Mouse (Mus musculus): ENCODE measurements around the gene Hdac5. TPM values are rescaled to one million over a fixed set of nuclear protein-coding genes. Genes with fewer than 3 reads are reported as not detected.
A peak's percentile ranks its signal among the peaks of the same experiment; 100 is the strongest.
"Not testable (repeated sequence)": the region's sequence is repeated elsewhere in the genome, so short reads cannot be mapped to it uniquely, and the experiment has no call there.

Gene Hdac5
- polyA plus RNA-seq, 1 experiment from 2014 or later = 97.2 TPM

GRCm38 (mm10) chr11:102186235-102186634 lies 43.7 kb downstream of the Hdac5 start:
- no peak for ATAC-seq (ENCODE audit: low FRiP score)
- WGBS = 82% methylated on average over 1 of the region's 1 CpGs
- H3K27ac ChIP-seq = no peak overlapping the region
- no peak overlapping the region for H3K4me3 ChIP-seq
- peaks cover 23% of the 10 kb centered on the region for H3K4me1 ChIP-seq
- no peaks in the 10 kb centered on the region for H3K27me3 ChIP-seq
- H3K9ac ChIP-seq = no peak overlapping the region
- H3K4me2 ChIP-seq (replicated peaks) = no peak overlapping the region
- no peaks in the 10 kb centered on the region for H3K9me3 ChIP-seq (replicated peaks)
- H3K36me3 ChIP-seq = peaks cover 8% of the 10 kb centered on the region

GRCm38 (mm10) chr11:102185677-102186076 lies 44.3 kb downstream of the Hdac5 start:
- peak overlapping the region; percentile 97 for H3K27ac ChIP-seq
- no peaks in the 10 kb centered on the region for H3K27me3 ChIP-seq
- H3K4me2 ChIP-seq (replicated peaks) = peak overlapping the region; percentile 61
- no peaks in the 10 kb centered on the region for H3K9me3 ChIP-seq (replicated peaks)
- WGBS = 62% methylated on average over 3 of the region's 3 CpGs
- peaks cover 11% of the 10 kb centered on the region for H3K36me3 ChIP-seq
- H3K4me1 ChIP-seq = peaks cover 18% of the 10 kb centered on the region
- ATAC-seq (ENCODE audit: low FRiP score) = no peak
- H3K4me3 ChIP-seq = peak overlapping the region; percentile 88
- peak overlapping the region; percentile 94 for H3K9ac ChIP-seq

- Histone ChIP-seq H3K9me3 (replicated peaks) (no peaks in the 10 kb centered on the region), H3K36me3 (peaks cover 14% of the 10 kb centered on the region), H3K4me1 (peaks cover 14% of the 10 kb centered on the region), H3K27me3 (no peaks in the 10 kb centered on the region), H3K4me3 (peak within 1 kb of the TSS; percentile 88), H3K4me2 (replicated peaks) (peak within 1 kb of the TSS; percentile 61), H3K9ac (peak within 1 kb of the TSS; percentile 94), H3K27ac (peak within 1 kb of the TSS; percentile 97)
- under 1% methylated on average over 70 of the region's 70 CpGs for WGBS
- peak; percentile 87 for ATAC-seq (ENCODE audit: low FRiP score)
Observed at GRCm38 (mm10) chr11:102184646-102185495, 45.1 kb downstream of the Hdac5 start, which contains the start of gene Lsm12. Gene Lsm12, minus strand, starts transcription at chr11:102185296.

- ATAC-seq (ENCODE audit: low FRiP score) = no peak
- Histone ChIP-seq H3K27ac (peak overlapping the region; percentile 97), H3K9me3 (replicated peaks) (no peaks in the 10 kb centered on the region), H3K36me3 (peaks cover 18% of the 10 kb centered on the region), H3K27me3 (no peaks in the 10 kb centered on the region), H3K4me2 (replicated peaks) (peak overlapping the region; percentile 61), H3K4me3 (peak overlapping the region; percentile 88), H3K4me1 (peaks cover 12% of the 10 kb centered on the region), H3K9ac (peak overlapping the region; percentile 94)
- 7% methylated on average over 7 of the region's 7 CpGs for WGBS
Observed at GRCm38 (mm10) chr11:102184253-102184645, 45.7 kb downstream of the Hdac5 start.

GRCm38 (mm10) chr11:102179836-102180235 lies 50.1 kb downstream of the Hdac5 start:
- Histone ChIP-seq H3K9me3 (replicated peaks) (no peaks in the 10 kb centered on the region), H3K36me3 (peaks cover 53% of the 10 kb centered on the region), H3K4me1 (peaks cover 10% of the 10 kb centered on the region), H3K4me2 (replicated peaks) (no peak overlapping the region), H3K4me3 (no peak overlapping the region), H3K27ac (no peak overlapping the region), H3K27me3 (no peaks in the 10 kb centered on the region), H3K9ac (no peak overlapping the region)
- ATAC-seq (ENCODE audit: low FRiP score) = no peak

- 92% methylated on average over 5 of the region's 5 CpGs for WGBS
- no peak overlapping the region for H3K9ac ChIP-seq
- no peak for ATAC-seq (ENCODE audit: low FRiP score)
- no peak overlapping the region for H3K27ac ChIP-seq
- H3K4me3 ChIP-seq = no peak overlapping the region
- H3K4me1 ChIP-seq = no peaks in the 10 kb centered on the region
- no peak overlapping the region for H3K4me2 ChIP-seq (replicated peaks)
- no peaks in the 10 kb centered on the region for H3K27me3 ChIP-seq
- peaks cover 58% of the 10 kb centered on the region for H3K36me3 ChIP-seq
- no peaks in the 10 kb centered on the region for H3K9me3 ChIP-seq (replicated peaks)
Observed at GRCm38 (mm10) chr11:102168689-102169088, 61.3 kb downstream of the Hdac5 start.

- WGBS = 96% methylated on average over 5 of the region's 5 CpGs
- Histone ChIP-seq H3K9ac (no peak overlapping the region), H3K36me3 (peaks cover 67% of the 10 kb centered on the region), H3K4me2 (replicated peaks) (no peak overlapping the region), H3K27ac (no peak overlapping the region), H3K27me3 (no peaks in the 10 kb centered on the region), H3K4me3 (no peak overlapping the region), H3K9me3 (replicated peaks) (no peaks in the 10 kb centered on the region), H3K4me1 (no peaks in the 10 kb centered on the region)
- ATAC-seq (ENCODE audit: low FRiP score) = no peak
Observed at GRCm38 (mm10) chr11:102167539-102167938, 62.4 kb downstream of the Hdac5 start.

GRCm38 (mm10) chr11:102165971-102166722 lies 63.8 kb downstream of the Hdac5 start:
- no peak for ATAC-seq (ENCODE audit: low FRiP score)

GRCm38 (mm10) chr11:102159781-102160180 lies 70.2 kb downstream of the Hdac5 start:
- Histone ChIP-seq H3K27me3 (no peaks in the 10 kb centered on the region), H3K27ac (no peak overlapping the region), H3K4me2 (replicated peaks) (no peak overlapping the region), H3K9me3 (replicated peaks) (no peaks in the 10 kb centered on the region), H3K36me3 (peaks cover 34% of the 10 kb centered on the region), H3K4me1 (peaks cover 9% of the 10 kb centered on the region), H3K9ac (no peak overlapping the region), H3K4me3 (no peak overlapping the region)
- ATAC-seq (ENCODE audit: low FRiP score) = no peak
- 87% methylated on average over 5 of the region's 5 CpGs for WGBS

More at GRCm38 (mm10) chr11:102165971-102166722, 63.8 kb downstream of the Hdac5 start:
- Histone ChIP-seq H3K9me3 (replicated peaks) (no peaks in the 10 kb centered on the region), H3K4me1 (no peaks in the 10 kb centered on the region), H3K27ac (no peak overlapping the region), H3K27me3 (no peaks in the 10 kb centered on the region), H3K4me2 (replicated peaks) (no peak overlapping the region), H3K36me3 (peaks cover 76% of the 10 kb centered on the region), H3K9ac (no peak overlapping the region), H3K4me3 (no peak overlapping the region)
- WGBS = 78% methylated on average over 6 of the region's 6 CpGs

GRCm38 (mm10) chr11:102158024-102158423 lies 71.9 kb downstream of the Hdac5 start:
- H3K27ac ChIP-seq = not testable (repeated sequence)
- 83% methylated on average over 2 of the region's 2 CpGs for WGBS

GRCm38 (mm10) chr11:102156786-102157089 lies 73.2 kb downstream of the Hdac5 start:
- 3% methylated on average over 1 of the region's 1 CpGs for WGBS
- no peaks in the 10 kb centered on the region for H3K27me3 ChIP-seq
- peak; percentile 24; the same call in 1 of the 2 replicates for ATAC-seq (ENCODE audit: low FRiP score)
- H3K9ac ChIP-seq = no peak overlapping the region
- H3K27ac ChIP-seq = no peak overlapping the region
- peaks cover 26% of the 10 kb centered on the region; the same call in 1 of the 2 replicates for H3K36me3 ChIP-seq
- no peaks in the 10 kb centered on the region for H3K9me3 ChIP-seq (replicated peaks)
- peaks cover 9% of the 10 kb centered on the region for H3K4me1 ChIP-seq
- H3K4me2 ChIP-seq (replicated peaks) = no peak overlapping the region
- no peak overlapping the region for H3K4me3 ChIP-seq

More at GRCm38 (mm10) chr11:102158024-102158423, 71.9 kb downstream of the Hdac5 start:
- ATAC-seq (ENCODE audit: low FRiP score); H3K4me1 ChIP-seq; H3K9me3 ChIP-seq (replicated peaks); H3K4me2 ChIP-seq (replicated peaks); H3K4me3 ChIP-seq; H3K9ac ChIP-seq; H3K27me3 ChIP-seq: not testable (repeated sequence)
- H3K36me3 ChIP-seq = peaks cover 31% of the 10 kb centered on the region

GRCm38 (mm10) chr11:102156039-102156785 lies 73.8 kb downstream of the Hdac5 start, which contains the start of gene Tmem101:
Gene Tmem101, minus strand, starts transcription at chr11:102156404.
- H3K36me3 ChIP-seq = peaks cover 22% of the 10 kb centered on the region; the same call in 1 of the 2 replicates
- peak within 1 kb of the TSS; percentile 93 for H3K4me2 ChIP-seq (replicated peaks)
- peak; percentile 86 for ATAC-seq (ENCODE audit: low FRiP score)
- H3K9me3 ChIP-seq (replicated peaks) = no peaks in the 10 kb centered on the region
- peak within 1 kb of the TSS; percentile 82 for H3K27ac ChIP-seq
- peak within 1 kb of the TSS; percentile 79 for H3K9ac ChIP-seq
- H3K27me3 ChIP-seq = no peaks in the 10 kb centered on the region
- peaks cover 9% of the 10 kb centered on the region for H3K4me1 ChIP-seq
- H3K4me3 ChIP-seq = peak within 1 kb of the TSS; percentile 83
- WGBS = under 1% methylated on average over 37 of the region's 37 CpGs
